Mouse (Mus musculus) limb, embryonic 14.5 days (tissue): ENCODE results near the gene Serpinb1b. TPM values are rescaled to one million over a fixed set of nuclear protein-coding genes. Genes with fewer than 3 reads are reported as not detected.

Source experiments
- ATAC-seq: fragments of 200-750 bp; cut with Nextera tagmentation; 2 replicates; pipeline ENCODE4 v1.8.0; 2017; ENCODE audit warnings: low read depth, moderate number of reproducible peaks, moderate TSS enrichment; ENCODE audit not compliant: low FRiP score
- DNase-seq: peaks from one replicate; pipeline ENCODE4 v3.0.0-alpha.2; 2015; ENCODE audit warnings: low spot score
- H3K27ac ChIP-seq: fragments of 300-500 bp; sonication (generic); replicated peaks from 2 replicates; pipeline ENCODE4 v1.5.1; 2014; ENCODE audit warnings: low read depth, mild to moderate bottlenecking, low read length, moderate library complexity, mixed read lengths
- H3K27me3 ChIP-seq: fragments of 300-500 bp; sonication (generic); 2 replicates; pipeline ENCODE4 v1.6.1; 2014; ENCODE audit warnings: low read length, mixed read lengths; ENCODE audit not compliant: control insufficient read depth, insufficient read depth
- H3K36me3 ChIP-seq: fragments of 300-500 bp; sonication (generic); 2 replicates; pipeline ENCODE4 v1.6.1; 2014; ENCODE audit warnings: mild to moderate bottlenecking, low read length, moderate library complexity, mixed read lengths; ENCODE audit not compliant: control insufficient read depth, insufficient read depth
- H3K4me1 ChIP-seq: fragments of 300-500 bp; sonication (generic); 2 replicates; pipeline ENCODE4 v1.6.1; 2014; ENCODE audit warnings: antibody characterized with exemption, low read length, mixed read lengths; ENCODE audit not compliant: control insufficient read depth, insufficient read depth
- H3K4me2 ChIP-seq: fragments of 300-500 bp; sonication (generic); replicated peaks from 2 replicates; pipeline ENCODE4 v1.6.1; 2014; ENCODE audit warnings: low read depth, mild to moderate bottlenecking, low read length, moderate library complexity; ENCODE audit not compliant: severe bottlenecking
- H3K4me3 ChIP-seq: fragments of 300-500 bp; sonication (generic); replicated peaks from 2 replicates; pipeline ENCODE4 v1.5.1; 2014; ENCODE audit warnings: low read length
- H3K9ac ChIP-seq: fragments of 300-500 bp; sonication (generic); 2 replicates; pipeline ENCODE4 v1.6.1; 2014; ENCODE audit warnings: mild to moderate bottlenecking, low read depth, low read length, moderate library complexity; ENCODE audit not compliant: severe bottlenecking
- H3K9me3 ChIP-seq: fragments of 300-500 bp; sonication (generic); 2 replicates; pipeline ENCODE4 v1.6.1; 2016; ENCODE audit warnings: low read length; ENCODE audit not compliant: control insufficient read depth
- POLR2A ChIP-seq: fragments of 200-500 bp; IDR thresholded peaks from 2 replicates; pipeline ENCODE4 v1.8.0; 2012; ENCODE audit warnings: inconsistent platforms, mild to moderate bottlenecking, moderate library complexity, borderline replicate concordance; ENCODE audit not compliant: insufficient read depth, insufficient read length; ENCODE audit errors: extremely low read depth
- WGBS: fragments of 180-500 bp; shearing (Covaris S2); extraction: QIAGEN DNeasy Blood & Tissue Kit; methylation state at CpG from one replicate; pipeline ENCODE4 v1.1.7; 2014; 5-methylcytosine and 5-hydroxymethylcytosine counted together
- polyA plus RNA-seq, 2 experiments: library from polyadenylated mRNA; depleted of rRNA in 1 of 2; stranded (reverse) in 1 of 2; unstranded in 1 of 2; fragments of >200 nt; fragmentation: Nextera tagmentation in 1 of 2; extraction: Ambion mirVana in 1 of 2; gene quantifications; 2 replicates each; pipeline versions ENCODE4 v1.2.1 to v1.2.3; 2012 to 2014

Gene Serpinb1b
- polyA plus RNA-seq, 2 experiments = 0.14 to 1.1 TPM

DNA sequence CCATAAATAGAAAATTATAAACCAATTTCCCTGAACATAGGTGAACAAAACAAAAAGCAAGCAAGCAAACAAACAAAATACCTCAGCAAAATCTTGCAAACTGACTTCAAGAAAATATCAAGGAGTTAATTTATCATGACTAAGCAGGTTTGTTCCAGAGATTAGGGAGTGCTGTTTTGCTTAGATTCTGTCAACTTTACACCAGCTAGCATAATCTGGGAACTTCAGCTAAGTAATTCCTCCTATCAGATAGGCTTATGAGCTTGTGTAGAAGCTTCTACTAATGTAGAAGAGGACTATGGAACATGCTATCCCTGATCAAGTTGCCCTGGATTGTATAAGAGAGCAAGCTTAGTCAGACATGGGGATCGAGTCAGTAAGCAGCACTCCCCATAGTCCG is 31.1 kb upstream of the Serpinb1b start:
- no peak for TF ChIP-seq POLR2A
- no peaks in the 10 kb centered on the region for H3K36me3 ChIP-seq
- no peak for ATAC-seq
- H3K9me3 ChIP-seq = no peaks in the 10 kb centered on the region
- H3K9ac ChIP-seq = no peak overlapping the region
- H3K27me3 ChIP-seq = no peaks in the 10 kb centered on the region
- no peak overlapping the region for H3K27ac ChIP-seq
- no peaks in the 10 kb centered on the region for H3K4me1 ChIP-seq
- 77% methylated on average over 2 of the region's 2 CpGs for WGBS
- no peak overlapping the region for H3K4me3 ChIP-seq
- no peak for DNase-seq
- no peak overlapping the region for H3K4me2 ChIP-seq

DNA sequence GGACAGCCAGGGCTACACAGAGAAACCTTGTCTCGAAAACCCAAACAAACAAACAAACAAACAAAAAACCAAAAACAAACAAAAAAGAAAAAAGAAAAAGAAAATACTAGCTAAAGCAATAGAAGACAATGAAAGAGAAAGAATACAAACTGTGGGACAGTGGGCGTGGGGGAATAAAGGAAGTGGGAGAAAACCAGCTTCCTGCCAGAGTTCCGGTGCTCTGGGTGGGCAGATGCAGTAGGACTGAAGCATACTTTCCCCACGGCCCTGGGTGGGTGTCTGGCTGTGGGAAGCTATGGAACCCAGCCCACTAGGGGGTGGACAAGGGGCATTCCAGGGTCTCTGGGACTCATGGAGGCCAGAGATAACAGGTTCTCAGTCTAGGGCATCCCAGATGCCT is 30.2 kb upstream of the Serpinb1b start:
- Histone ChIP-seq H3K9me3 (no peaks in the 10 kb centered on the region), H3K9ac (no peak overlapping the region), H3K4me3 (no peak overlapping the region), H3K36me3 (no peaks in the 10 kb centered on the region), H3K27me3 (no peaks in the 10 kb centered on the region), H3K4me1 (no peaks in the 10 kb centered on the region), H3K4me2 (no peak overlapping the region), H3K27ac (no peak overlapping the region)
- DNase-seq = no peak
- TF ChIP-seq POLR2A = no peak
- WGBS = 79% methylated on average over 4 of the region's 4 CpGs
- ATAC-seq = no peak

DNA sequence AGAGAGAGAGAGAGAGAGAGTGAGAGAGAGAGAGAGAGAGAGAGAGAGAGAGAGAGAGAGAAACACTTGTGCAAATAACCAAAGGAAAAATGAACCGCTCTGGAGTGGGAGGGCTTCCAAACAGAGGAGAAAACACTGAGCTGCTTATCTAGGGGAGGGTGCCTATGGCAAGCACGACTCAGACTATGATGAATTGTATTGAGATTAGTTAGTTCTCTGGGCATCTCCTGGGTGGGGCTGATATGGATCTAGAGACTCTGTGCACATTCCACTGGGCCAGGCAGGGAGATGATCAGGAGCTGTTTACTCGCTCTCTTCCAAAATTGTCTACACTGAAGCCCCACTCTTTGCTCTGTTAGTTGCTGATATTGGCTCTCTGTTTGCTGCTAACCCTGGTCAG is 26.7 kb upstream of the Serpinb1b start:
- H3K4me3 ChIP-seq = no peak overlapping the region
- no peak overlapping the region for H3K4me2 ChIP-seq
- 75% methylated on average over 3 of the region's 3 CpGs for WGBS
- no peaks in the 10 kb centered on the region for H3K9me3 ChIP-seq
- no peak for TF ChIP-seq POLR2A
- H3K27ac ChIP-seq = no peak overlapping the region
- H3K27me3 ChIP-seq = no peaks in the 10 kb centered on the region
- DNase-seq = no peak
- no peaks in the 10 kb centered on the region for H3K36me3 ChIP-seq
- no peaks in the 10 kb centered on the region for H3K4me1 ChIP-seq
- H3K9ac ChIP-seq = no peak overlapping the region
- no peak for ATAC-seq

DNA sequence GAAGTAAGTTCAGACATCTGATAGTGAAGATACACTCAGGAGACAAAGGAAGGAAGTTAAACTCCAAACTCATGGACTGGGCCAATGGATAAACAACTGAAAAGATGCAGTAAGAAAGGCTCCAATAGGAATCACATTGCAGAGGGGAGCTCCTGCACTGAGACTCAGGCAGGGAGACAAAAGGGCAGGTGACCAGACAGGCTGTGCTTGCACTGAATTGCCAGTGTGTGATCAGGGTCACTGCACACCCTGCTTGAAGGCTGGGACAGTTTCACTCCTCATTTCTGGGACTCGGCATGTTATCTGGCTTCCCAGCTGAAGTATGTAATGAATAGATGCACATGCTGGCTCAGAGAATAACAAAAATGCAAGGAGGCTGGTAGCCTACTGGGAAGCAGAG is 15.3 kb upstream of the Serpinb1b start:
- Histone ChIP-seq H3K4me1 (no peaks in the 10 kb centered on the region), H3K36me3 (no peaks in the 10 kb centered on the region), H3K4me3 (no peak overlapping the region), H3K27me3 (no peaks in the 10 kb centered on the region), H3K27ac (no peak overlapping the region), H3K4me2 (no peak overlapping the region), H3K9me3 (no peaks in the 10 kb centered on the region), H3K9ac (no peak overlapping the region)
- ATAC-seq (no peak), DNase-seq (no peak)
- no peak for TF ChIP-seq POLR2A
- 77% methylated on average over 1 of the region's 1 CpGs for WGBS

DNA sequence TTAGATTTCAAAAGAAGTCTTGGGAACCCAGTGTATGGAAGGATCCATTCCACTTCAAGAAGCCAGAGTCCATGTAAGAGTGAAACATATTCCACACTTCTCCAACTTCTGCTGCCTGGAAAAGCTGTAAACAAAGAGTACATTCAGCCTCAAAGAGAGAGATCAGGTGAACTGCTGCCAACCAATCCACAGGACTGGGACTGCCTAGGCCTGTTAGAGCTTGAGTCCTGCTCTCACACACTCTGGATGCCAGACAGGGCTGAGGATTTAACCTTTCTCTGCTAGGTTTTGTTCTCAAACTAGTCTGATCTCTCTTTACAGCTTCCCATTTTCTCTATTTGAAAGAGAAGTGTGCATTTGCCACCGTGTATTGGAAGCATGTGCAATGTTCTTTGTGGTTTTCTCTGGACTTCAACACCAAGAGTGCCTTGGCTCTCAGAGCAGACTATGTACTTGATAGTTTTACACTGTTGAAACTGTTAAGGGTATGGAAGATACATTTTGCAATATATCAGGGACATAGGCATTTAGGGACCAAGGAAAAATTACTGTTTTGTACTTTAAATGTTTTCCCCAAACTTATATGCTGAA is 10.9 kb upstream of the Serpinb1b start:
- Histone ChIP-seq H3K4me3 (no peak overlapping the region), H3K27me3 (no peaks in the 10 kb centered on the region), H3K36me3 (no peaks in the 10 kb centered on the region), H3K4me1 (no peaks in the 10 kb centered on the region), H3K9me3 (no peaks in the 10 kb centered on the region), H3K9ac (no peak overlapping the region), H3K4me2 (no peak overlapping the region), H3K27ac (0 out of 2 replicates have a peak overlapping the region, but pooled peaks have one; percentile 35)
- DNase-seq (no peak), ATAC-seq (no peak)
- TF ChIP-seq POLR2A = no peak
- 48% methylated on average over 1 of the region's 1 CpGs for WGBS

DNA sequence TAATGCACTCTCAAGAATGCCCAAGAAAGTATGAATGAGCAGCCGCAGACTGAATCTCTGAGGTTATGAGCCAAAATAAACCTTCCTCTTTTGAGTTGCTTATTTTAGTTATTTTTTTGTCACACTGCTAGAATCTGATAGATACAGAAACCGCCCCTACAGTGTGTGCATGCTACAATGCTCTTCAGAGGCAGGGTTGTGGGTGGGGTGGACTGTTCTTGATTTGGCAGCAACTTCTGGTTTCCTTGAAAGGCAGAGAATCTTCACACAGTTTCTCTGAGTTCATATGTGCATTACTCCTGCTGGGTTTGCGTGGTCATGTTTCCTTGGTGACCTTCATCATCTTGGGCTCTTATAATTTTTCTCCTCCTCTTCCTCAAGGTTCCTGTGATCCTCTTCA is 10.2 kb upstream of the Serpinb1b start:
- WGBS = 89% methylated on average over 3 of the region's 3 CpGs
- ATAC-seq (no peak), DNase-seq (no peak)
- no peaks in the 10 kb centered on the region for H3K36me3 ChIP-seq
- no peak for TF ChIP-seq POLR2A
- no peaks in the 10 kb centered on the region for H3K4me1 ChIP-seq
- H3K4me3 ChIP-seq = no peak overlapping the region
- H3K27me3 ChIP-seq = no peaks in the 10 kb centered on the region
- H3K9me3 ChIP-seq = no peaks in the 10 kb centered on the region
- H3K4me2 ChIP-seq = no peak overlapping the region
- H3K27ac ChIP-seq = no peak overlapping the region
- H3K9ac ChIP-seq = no peak overlapping the region
